Mouse (Mus musculus): ENCODE data around the gene Dapk2.

DNA sequence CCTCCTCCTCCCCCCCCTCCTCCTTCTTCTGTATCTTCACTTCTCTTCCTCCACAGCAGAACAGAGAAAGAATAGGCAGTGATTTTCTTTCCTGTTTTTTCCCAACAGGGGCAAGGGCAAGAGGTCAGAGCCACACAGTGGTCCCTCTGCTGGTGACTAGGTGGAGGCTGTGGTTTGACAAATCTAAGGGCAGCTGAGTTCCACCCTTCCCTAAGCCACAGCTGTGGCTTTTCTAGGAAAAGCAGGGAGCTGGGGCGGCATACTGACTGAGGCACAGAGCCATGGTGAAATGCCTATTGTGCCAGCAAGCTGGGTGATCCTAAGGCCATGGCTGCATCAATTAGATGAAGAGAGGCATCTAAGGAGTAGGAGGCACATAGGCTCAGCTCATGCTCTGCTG is 79.7 kb downstream of the Dapk2 start:
- no peak for TF ChIP-seq POLR2A (IDR thresholded peaks at IDR 0.05; ENCODE audit: borderline replicate concordance, extremely low read depth, low read depth, low read length)
- no peak for TF ChIP-seq CTCF (IDR thresholded peaks at IDR 0.05; ENCODE audit: insufficient read depth, low read length)
